Mouse (Mus musculus): ENCODE data around the gene Atp10a. TPM values are rescaled to one million over a fixed set of nuclear protein-coding genes. Genes with fewer than 3 reads are reported as not detected.

The Atp10a gene
- polyA plus RNA-seq, 2 experiments = 0.42 to 0.60 TPM

DNA sequence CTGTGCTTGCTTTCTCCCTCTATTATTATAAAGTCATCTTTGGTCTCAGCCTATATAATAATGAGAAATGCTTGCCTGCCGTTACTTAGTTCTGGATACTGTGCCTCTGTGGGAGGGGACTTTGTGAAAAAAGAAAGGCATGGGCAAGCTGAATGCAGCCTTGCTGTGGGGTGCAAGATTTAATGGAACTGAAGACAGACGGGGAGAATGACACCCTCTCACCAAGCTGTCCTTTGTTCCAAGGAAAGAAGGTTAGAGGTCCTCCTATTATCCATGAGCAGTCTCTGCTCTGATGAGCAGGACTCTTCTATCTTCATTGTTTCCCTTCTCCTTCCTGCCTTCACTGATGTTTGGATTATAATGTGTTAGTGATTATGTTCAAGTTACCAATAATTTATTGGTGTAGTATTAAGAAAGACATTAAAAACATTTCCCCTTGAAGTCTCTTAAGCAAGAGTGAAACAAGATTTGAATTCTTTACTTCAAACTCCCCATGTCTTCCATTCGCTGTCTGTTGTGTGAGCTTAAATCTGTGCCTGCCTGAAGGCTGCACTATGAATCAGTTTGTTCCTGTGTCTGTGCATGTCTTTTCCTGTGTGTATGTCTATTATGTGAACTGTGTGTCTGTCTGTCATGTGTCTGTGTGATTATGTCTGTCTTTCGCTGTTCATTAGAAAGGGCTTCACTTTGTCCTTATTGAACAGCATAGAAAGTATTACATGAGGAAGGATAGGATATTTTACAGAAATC is 211.1 kb downstream of the Atp10a start:
- no peak overlapping the region for H3K4me2 ChIP-seq (ENCODE audit: low read depth)
- no peak for ATAC-seq (ENCODE audit: insufficient read depth)
- no peaks in the 10 kb centered on the region for H3K4me1 ChIP-seq (replicated peaks; ENCODE audit: control insufficient read depth in 2 of 2, insufficient read depth in 2 of 2, low read length in 1 of 2)
- no peaks in the 10 kb centered on the region for H3K36me3 ChIP-seq (replicated peaks; ENCODE audit: control insufficient read depth, insufficient read depth, low read depth)
- WGBS (ENCODE audit: insufficient replicate concordance) = 51% methylated on average over 4 of the region's 4 CpGs
- no peak for TF ChIP-seq EP300 (IDR thresholded peaks at IDR 0.05; ENCODE audit: low read depth)
- H3K27ac ChIP-seq = no peak overlapping the region
- no peaks in the 10 kb centered on the region for H3K27me3 ChIP-seq (ENCODE audit: control insufficient read depth, insufficient read depth, low read length)
- no peak overlapping the region for H3K9ac ChIP-seq (replicated peaks)
- H3K9me3 ChIP-seq (ENCODE audit: control insufficient read depth, low read length) = no peaks in the 10 kb centered on the region
- no peak overlapping the region for H3K4me3 ChIP-seq (ENCODE audit: insufficient read depth in 1 of 2, low read depth in 2 of 2, low read length in 2 of 2)
- DNase-seq (ENCODE audit: low read depth in 3 of 3, low spot score in 3 of 3) = no peak

DNA sequence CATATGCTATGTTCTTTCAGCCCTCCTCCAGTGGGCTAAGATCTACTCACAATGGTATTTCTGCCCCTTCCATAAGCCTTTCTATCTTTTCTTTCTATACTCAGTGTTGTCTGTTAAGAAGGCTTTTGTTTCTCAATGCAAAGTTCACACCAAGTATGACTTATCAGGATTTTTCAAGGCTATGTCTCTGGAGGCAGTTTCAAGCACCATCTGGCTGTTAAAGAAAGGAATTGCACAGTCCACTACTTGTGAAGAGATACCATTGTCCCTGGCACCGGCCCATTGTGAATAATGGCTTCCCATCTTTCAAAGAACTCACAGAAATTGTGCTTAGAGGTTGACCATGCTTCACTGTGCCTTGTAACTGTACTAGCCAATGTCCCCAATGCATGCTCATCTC is 214.7 kb downstream of the Atp10a start:
- WGBS (ENCODE audit: insufficient replicate concordance) = 47% methylated on average over 1 of the region's 1 CpGs
- DNase-seq (ENCODE audit: low read depth in 3 of 3, low spot score in 3 of 3) = no peak

DNA sequence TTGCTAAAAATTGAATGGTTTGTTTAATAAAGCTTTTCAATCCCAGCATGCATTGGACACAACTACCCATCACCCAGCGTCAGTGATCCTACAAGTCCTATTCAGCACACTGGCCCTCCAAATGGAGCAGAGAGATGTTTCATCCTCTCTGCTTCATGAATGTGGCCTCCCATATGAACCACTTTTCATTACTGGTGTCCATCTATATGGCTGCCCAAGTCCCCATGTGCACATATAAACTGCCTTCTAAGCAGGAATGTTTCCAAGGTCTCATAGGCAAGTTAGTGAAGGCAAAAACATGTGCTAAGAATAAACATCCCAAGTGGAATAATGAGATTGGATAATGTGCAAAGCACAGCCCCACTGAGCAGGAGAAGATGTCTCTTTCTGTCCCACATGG is 217.7 kb downstream of the Atp10a start:
- no peak overlapping the region for H3K4me2 ChIP-seq (ENCODE audit: low read depth)
- H3K27me3 ChIP-seq (ENCODE audit: control insufficient read depth, insufficient read depth, low read length) = no peaks in the 10 kb centered on the region
- H3K36me3 ChIP-seq (replicated peaks; ENCODE audit: control insufficient read depth, insufficient read depth, low read depth) = no peaks in the 10 kb centered on the region
- H3K27ac ChIP-seq = no peak overlapping the region
- WGBS (ENCODE audit: insufficient replicate concordance) = 63% methylated on average over 1 of the region's 1 CpGs
- H3K9me3 ChIP-seq (ENCODE audit: control insufficient read depth, low read length) = no peaks in the 10 kb centered on the region
- ATAC-seq (ENCODE audit: insufficient read depth) (no peak), DNase-seq (ENCODE audit: low read depth in 3 of 3, low spot score in 3 of 3) (no peak)
- no peak overlapping the region for H3K9ac ChIP-seq (replicated peaks)
- H3K4me1 ChIP-seq (replicated peaks; ENCODE audit: control insufficient read depth in 2 of 2, insufficient read depth in 2 of 2, low read length in 1 of 2) = no peaks in the 10 kb centered on the region
- no peak for TF ChIP-seq EP300 (IDR thresholded peaks at IDR 0.05; ENCODE audit: low read depth)
- TF ChIP-seq CTCF (IDR thresholded peaks at IDR 0.05; ENCODE audit: low read depth) = no peak
- no peak overlapping the region for H3K4me3 ChIP-seq (ENCODE audit: insufficient read depth in 1 of 2, low read depth in 2 of 2, low read length in 2 of 2)

More for the DNA sequence above, 214.7 kb downstream of the Atp10a start:
- TF ChIP-seq EP300 (IDR thresholded peaks at IDR 0.05; ENCODE audit: low read depth) = no peak
- no peak for TF ChIP-seq CTCF (IDR thresholded peaks at IDR 0.05; ENCODE audit: low read depth)
- no peaks in the 10 kb centered on the region for H3K27me3 ChIP-seq (ENCODE audit: control insufficient read depth, insufficient read depth, low read length)
- H3K36me3 ChIP-seq (replicated peaks; ENCODE audit: control insufficient read depth, insufficient read depth, low read depth) = no peaks in the 10 kb centered on the region
- H3K4me1 ChIP-seq (replicated peaks; ENCODE audit: control insufficient read depth in 2 of 2, insufficient read depth in 2 of 2, low read length in 1 of 2) = no peaks in the 10 kb centered on the region
- H3K9me3 ChIP-seq (ENCODE audit: control insufficient read depth, low read length) = no peaks in the 10 kb centered on the region
- H3K4me3 ChIP-seq (ENCODE audit: insufficient read depth in 1 of 2, low read depth in 2 of 2, low read length in 2 of 2) = no peak overlapping the region
- H3K9ac ChIP-seq (replicated peaks) = no peak overlapping the region
- no peak for ATAC-seq (ENCODE audit: insufficient read depth)
- no peak overlapping the region for H3K4me2 ChIP-seq (ENCODE audit: low read depth)
- no peak overlapping the region for H3K27ac ChIP-seq

Measured in liver, embryonic 14.5 days (tissue).